Mouse (Mus musculus) midbrain, embryonic 16.5 days (tissue): Measurements from ENCODE around the gene Mt3. TPM values are rescaled to one million over a fixed set of nuclear protein-coding genes. Genes with fewer than 3 reads are reported as not detected.
"Not testable (repeated sequence)": the region's sequence is repeated elsewhere in the genome, so short reads cannot be mapped to it uniquely, and the experiment has no call there.

Experiments
- ATAC-seq: fragments of 200-750 bp; cut with Nextera tagmentation; 2 replicates; pipeline ENCODE4 v1.8.0; 2017; ENCODE audit warnings: moderate TSS enrichment
- H3K27ac ChIP-seq: fragments of 300-500 bp; sonication (generic); 2 replicates; pipeline ENCODE4 v1.5.1; 2014; ENCODE audit warnings: mild to moderate bottlenecking, low read length, mixed read lengths
- H3K27me3 ChIP-seq: fragments of 300-500 bp; sonication (generic); 2 replicates; pipeline ENCODE4 v1.6.1; 2014; ENCODE audit warnings: low read depth, low read length, mixed read lengths; ENCODE audit not compliant: control insufficient read depth, insufficient read depth
- H3K36me3 ChIP-seq: fragments of 300-500 bp; sonication (generic); 2 replicates; pipeline ENCODE4 v1.6.1; 2014; ENCODE audit warnings: mild to moderate bottlenecking, low read length, moderate library complexity, mixed read lengths; ENCODE audit not compliant: control insufficient read depth, insufficient read depth
- H3K4me1 ChIP-seq: fragments of 300-500 bp; sonication (generic); 2 replicates; pipeline ENCODE4 v1.6.1; 2014; ENCODE audit warnings: mild to moderate bottlenecking, low read length, mixed read lengths; ENCODE audit not compliant: control insufficient read depth, insufficient read depth
- H3K4me2 ChIP-seq: fragments of 300-500 bp; sonication (generic); 2 replicates; pipeline ENCODE4 v1.6.1; 2014; ENCODE audit warnings: mild to moderate bottlenecking, low read length, mixed read lengths
- H3K4me3 ChIP-seq: fragments of 300-500 bp; sonication (generic); 2 replicates; pipeline ENCODE4 v1.5.1; 2014; ENCODE audit warnings: low read depth, mild to moderate bottlenecking, low read length, moderate library complexity, mixed read lengths
- H3K9ac ChIP-seq: fragments of 300-500 bp; sonication (generic); 2 replicates; pipeline ENCODE4 v1.6.1; 2014; ENCODE audit warnings: low read depth, low read length, mixed read lengths
- H3K9me3 ChIP-seq: fragments of 300-500 bp; sonication (generic); replicated peaks from 2 replicates; pipeline ENCODE4 v1.6.1; 2014; ENCODE audit warnings: mild to moderate bottlenecking, low read length, mixed read lengths; ENCODE audit not compliant: control insufficient read depth, poor library complexity, severe bottlenecking
- whole genome bisulfite sequencing: fragments of 180-500 bp; shearing (Covaris S2); extraction: QIAGEN DNeasy Blood & Tissue Kit; methylation state at CpG from one replicate; pipeline ENCODE4 v1.1.7; 2014; 5-methylcytosine and 5-hydroxymethylcytosine counted together
- polyA plus RNA-seq: library from polyadenylated mRNA; unstranded; fragments of >200 nt; fragmentation: Nextera tagmentation; extraction: Ambion mirVana; gene quantifications from 2 replicates; pipeline ENCODE4 v1.2.1, GENCODE M21; 2015

Gene Mt3
- polyA plus RNA-seq, 1 experiment from 2014 or later, result 227 TPM

- Histone ChIP-seq H3K9me3 (no peaks in the 10 kb centered on the region), H3K4me1 (peaks cover 11% of the 10 kb centered on the region), H3K27ac (no peak overlapping the region), H3K27me3 (no peaks in the 10 kb centered on the region), H3K4me3 (no peak overlapping the region), H3K36me3 (no peaks in the 10 kb centered on the region), H3K9ac (no peak overlapping the region), H3K4me2 (no peak overlapping the region)
- WGBS, result 80% methylated on average over 9 of the region's 9 CpGs
- ATAC-seq, result no peak
Measured at GRCm38 (mm10) chr8:94121625-94122024, 30.8 kb upstream of the Mt3 start.

DNA sequence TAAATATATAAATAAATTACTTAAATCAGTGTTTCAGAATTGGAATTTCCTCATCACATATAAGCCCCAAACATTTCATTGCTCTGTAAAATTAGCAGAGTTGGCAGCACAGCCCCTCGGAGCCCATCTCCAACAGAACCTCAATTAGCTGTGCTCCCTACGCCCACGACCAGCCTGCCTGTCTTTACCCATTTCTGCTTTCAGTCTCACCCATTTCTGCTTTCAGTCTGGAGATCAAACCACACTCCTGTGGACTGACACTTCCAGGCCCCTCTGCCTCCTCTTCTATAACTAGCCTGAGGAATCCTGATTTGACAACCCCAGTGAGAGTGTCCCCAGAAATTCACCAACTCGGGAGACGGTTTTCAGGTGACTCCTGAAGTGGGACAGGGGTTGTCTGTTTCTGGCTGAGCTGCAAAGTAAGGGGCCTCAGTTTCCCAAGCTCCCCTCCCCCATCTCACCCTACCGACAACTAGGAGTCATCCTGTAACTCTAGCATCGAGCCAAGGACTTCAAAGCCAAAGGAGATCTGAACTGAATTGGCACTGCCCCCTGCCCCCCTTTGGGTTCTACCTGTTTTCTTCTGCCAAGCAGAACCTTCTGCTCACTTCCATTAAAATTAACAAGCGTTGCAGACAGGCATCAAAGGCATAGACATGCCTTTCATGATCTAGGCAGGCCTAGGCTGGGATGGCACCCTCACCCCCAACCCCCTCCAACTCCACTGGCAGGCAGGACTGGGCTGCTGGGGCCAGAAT is 29.5 kb upstream of the Mt3 start:
- no peak overlapping the region for H3K4me3 ChIP-seq

DNA sequence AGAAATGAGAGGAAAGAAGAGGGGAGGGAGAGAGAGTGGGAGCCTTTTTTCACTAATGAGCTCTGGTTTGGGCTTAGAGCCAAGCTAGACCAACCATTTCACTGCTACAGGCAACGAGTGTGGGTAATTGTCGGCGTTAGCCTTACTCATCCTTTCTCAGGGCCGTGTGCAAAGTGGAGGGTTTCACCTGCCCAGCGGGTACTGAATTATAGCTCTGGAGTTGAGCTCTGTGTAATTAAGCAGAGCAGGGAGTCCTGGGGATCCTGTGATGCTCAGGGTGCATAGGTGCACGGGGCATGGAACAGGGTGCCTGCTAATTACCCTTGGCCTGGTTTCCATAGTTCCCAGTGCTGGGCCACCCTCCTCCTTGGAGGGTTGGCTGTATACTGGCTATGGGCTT is 24.7 kb upstream of the Mt3 start:
- Histone ChIP-seq H3K27ac (no peak overlapping the region), H3K4me2 (no peak overlapping the region), H3K27me3 (no peaks in the 10 kb centered on the region), H3K4me3 (no peak overlapping the region), H3K9me3 (no peaks in the 10 kb centered on the region), H3K36me3 (no peaks in the 10 kb centered on the region), H3K4me1 (peaks cover 8% of the 10 kb centered on the region; the same call in 1 of the 2 replicates), H3K9ac (no peak overlapping the region)
- ATAC-seq, result 0 out of 2 replicates have a peak, but pooled peaks have one; percentile 36
- 51% methylated on average over 6 of the region's 6 CpGs for WGBS

More for the DNA sequence above, 29.5 kb upstream of the Mt3 start:
- WGBS, result 47% methylated on average over 8 of the region's 8 CpGs
- Histone ChIP-seq H3K4me2 (no peak overlapping the region), H3K27me3 (no peaks in the 10 kb centered on the region), H3K36me3 (no peaks in the 10 kb centered on the region), H3K4me1 (peaks cover 11% of the 10 kb centered on the region), H3K9me3 (no peaks in the 10 kb centered on the region), H3K9ac (no peak overlapping the region), H3K27ac (no peak overlapping the region)
- no peak for ATAC-seq

DNA sequence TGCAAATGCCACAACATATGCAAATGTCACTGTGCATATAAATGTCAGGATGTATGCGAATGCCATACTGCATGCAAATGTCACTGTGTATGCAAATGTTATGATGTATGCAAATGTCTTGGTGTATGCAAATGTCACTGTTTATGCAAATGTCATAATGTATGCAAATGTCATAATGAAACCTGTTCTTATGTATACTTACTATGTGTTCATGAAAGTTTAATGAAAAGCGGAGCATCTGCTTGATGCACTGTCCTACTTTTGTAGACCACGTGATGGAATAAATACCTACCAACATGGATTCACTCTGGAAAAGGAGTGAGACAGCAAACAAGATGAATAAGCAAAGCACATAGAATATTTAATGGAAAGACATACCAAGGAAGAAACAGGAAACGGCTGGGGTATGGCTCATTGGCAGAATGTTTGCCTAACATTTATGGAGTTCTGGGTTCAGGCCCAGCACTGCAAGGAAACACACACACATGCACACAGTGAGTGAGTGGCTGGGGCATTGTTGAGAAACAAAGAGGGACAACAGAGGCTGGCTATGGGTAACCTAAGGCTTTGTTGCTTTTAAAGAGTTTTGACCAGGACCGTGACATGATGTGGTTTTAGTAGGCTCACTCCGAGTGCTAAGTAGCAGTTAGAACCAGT is 23.1 kb upstream of the Mt3 start:
- no peaks in the 10 kb centered on the region for H3K9me3 ChIP-seq
- H3K4me1 ChIP-seq, result no peaks in the 10 kb centered on the region
- no peaks in the 10 kb centered on the region for H3K36me3 ChIP-seq
- H3K9ac ChIP-seq, result no peak overlapping the region
- no peak overlapping the region for H3K27ac ChIP-seq
- no peaks in the 10 kb centered on the region for H3K27me3 ChIP-seq
- H3K4me2 ChIP-seq, result no peak overlapping the region
- no peak overlapping the region for H3K4me3 ChIP-seq
- 67% methylated on average over 6 of the region's 6 CpGs for WGBS
- no peak for ATAC-seq

DNA sequence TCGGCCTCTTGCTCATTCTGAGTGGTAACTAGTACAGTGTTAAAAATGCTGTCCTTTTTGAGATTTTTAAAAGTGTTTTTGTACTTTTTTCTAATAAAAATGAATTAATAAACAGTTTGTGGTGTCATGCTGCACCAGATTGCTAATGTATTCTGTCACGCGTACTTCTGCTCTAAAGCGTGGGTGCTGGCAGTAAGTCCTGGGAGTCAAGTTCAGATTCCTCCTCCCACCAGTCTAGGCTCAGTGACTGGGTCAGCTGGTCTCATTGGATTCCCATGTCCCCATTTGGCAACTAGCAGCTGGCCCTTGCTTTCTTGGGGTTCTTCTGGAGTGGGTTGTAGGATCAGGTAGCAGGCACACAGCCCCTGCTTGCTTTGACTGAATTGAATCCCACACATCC is 22.3 kb upstream of the Mt3 start:
- H3K9ac ChIP-seq, result no peak overlapping the region
- ATAC-seq, result no peak

GRCm38 (mm10) chr8:94132096-94132495 is 20.3 kb upstream of the Mt3 start:
- H3K4me1 ChIP-seq, result no peaks in the 10 kb centered on the region
- H3K9ac ChIP-seq, result no peak overlapping the region
- no peaks in the 10 kb centered on the region for H3K27me3 ChIP-seq
- H3K4me2 ChIP-seq, result no peak overlapping the region
- H3K27ac ChIP-seq, result no peak overlapping the region
- no peaks in the 10 kb centered on the region for H3K9me3 ChIP-seq
- H3K4me3 ChIP-seq, result no peak overlapping the region
- no peaks in the 10 kb centered on the region for H3K36me3 ChIP-seq
- WGBS, result 81% methylated on average over 5 of the region's 5 CpGs
- no peak for ATAC-seq

More for the DNA sequence above, 22.3 kb upstream of the Mt3 start:
- Histone ChIP-seq H3K9me3 (no peaks in the 10 kb centered on the region), H3K27me3 (no peaks in the 10 kb centered on the region), H3K4me1 (no peaks in the 10 kb centered on the region), H3K4me2 (no peak overlapping the region), H3K4me3 (no peak overlapping the region), H3K36me3 (no peaks in the 10 kb centered on the region), H3K27ac (no peak overlapping the region)
- WGBS, result 90% methylated on average over 4 of the region's 4 CpGs

- not testable (repeated sequence) for H3K4me1 ChIP-seq, H3K9ac ChIP-seq, H3K9me3 ChIP-seq, H3K4me3 ChIP-seq, H3K27me3 ChIP-seq, H3K36me3 ChIP-seq, H3K4me2 ChIP-seq, ATAC-seq, H3K27ac ChIP-seq
- WGBS, result 71% methylated on average over 3 of the region's 3 CpGs
Measured at GRCm38 (mm10) chr8:94134601-94135000, 17.8 kb upstream of the Mt3 start.

- no peak overlapping the region for H3K27ac ChIP-seq
- H3K36me3 ChIP-seq, result no peaks in the 10 kb centered on the region
- no peak overlapping the region for H3K4me3 ChIP-seq
- H3K27me3 ChIP-seq, result no peaks in the 10 kb centered on the region
- ATAC-seq, result no peak
- no peaks in the 10 kb centered on the region for H3K4me1 ChIP-seq
- 90% methylated on average over 6 of the region's 6 CpGs for WGBS
- no peak overlapping the region for H3K9ac ChIP-seq
- H3K9me3 ChIP-seq, result no peaks in the 10 kb centered on the region
- no peak overlapping the region for H3K4me2 ChIP-seq
Measured at GRCm38 (mm10) chr8:94135556-94135955, 16.9 kb upstream of the Mt3 start.

DNA sequence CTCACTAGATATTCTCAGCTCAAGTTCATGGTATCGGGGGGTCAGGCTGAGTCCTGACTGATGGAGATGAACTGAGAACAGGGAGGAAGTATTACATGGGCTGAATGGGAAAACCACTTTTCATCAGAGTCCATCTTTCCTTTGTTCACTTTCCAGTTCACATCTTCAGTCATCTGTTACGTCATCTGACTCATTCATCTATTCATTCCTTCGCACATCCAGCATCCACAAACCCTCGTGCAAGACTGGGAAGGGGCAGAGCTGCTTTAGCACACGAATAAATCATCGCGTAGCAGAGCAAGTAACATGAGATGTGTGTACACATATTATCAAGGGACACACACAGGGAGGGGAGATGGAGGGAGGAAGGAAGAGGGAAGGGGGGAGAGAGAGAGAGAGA is 16.2 kb upstream of the Mt3 start:
- Histone ChIP-seq H3K9ac (no peak overlapping the region), H3K27ac (no peak overlapping the region), H3K9me3 (no peaks in the 10 kb centered on the region), H3K4me3 (no peak overlapping the region), H3K27me3 (no peaks in the 10 kb centered on the region), H3K4me1 (no peaks in the 10 kb centered on the region), H3K4me2 (no peak overlapping the region), H3K36me3 (no peaks in the 10 kb centered on the region)
- 77% methylated on average over 7 of the region's 7 CpGs for WGBS
- ATAC-seq, result no peak
